Mouse (Mus musculus) heart, embryonic 11.5 days (tissue): ENCODE data around the gene Nrp2. TPM values are rescaled to one million over a fixed set of nuclear protein-coding genes. Genes with fewer than 3 reads are reported as not detected.

Experiments
- ATAC-seq: fragments of 200-750 bp; cut with Nextera tagmentation; replicated peaks from 2 replicates; pipeline ENCODE4 v1.8.0; 2017; ENCODE audit warnings: moderate library complexity; ENCODE audit not compliant: insufficient number of reproducible peaks, low FRiP score, low TSS enrichment
- H3K27ac ChIP-seq: fragments of 300-500 bp; sonication (generic); 2 replicates; pipeline ENCODE4 v1.5.1; 2014; ENCODE audit warnings: mild to moderate bottlenecking, low read depth, low read length
- H3K27me3 ChIP-seq: fragments of 300-500 bp; sonication (generic); 2 replicates; pipeline ENCODE4 v1.6.1; 2014; ENCODE audit warnings: mild to moderate bottlenecking, low read length, mixed read lengths; ENCODE audit not compliant: control insufficient read depth, insufficient read depth
- H3K36me3 ChIP-seq: fragments of 300-500 bp; sonication (generic); 2 replicates; pipeline ENCODE4 v1.6.1; 2014; ENCODE audit warnings: mild to moderate bottlenecking, low read length, moderate library complexity, mixed read lengths; ENCODE audit not compliant: control insufficient read depth, insufficient read depth
- H3K4me1 ChIP-seq: fragments of 300-500 bp; sonication (generic); 2 replicates; pipeline ENCODE4 v1.6.1; 2014; ENCODE audit warnings: low read length; ENCODE audit not compliant: control insufficient read depth, insufficient read depth
- H3K4me2 ChIP-seq: fragments of 300-500 bp; sonication (generic); 2 replicates; pipeline ENCODE4 v1.6.1; 2014; ENCODE audit warnings: mild to moderate bottlenecking, moderate library complexity
- H3K4me3 ChIP-seq: fragments of 300-500 bp; sonication (generic); 2 replicates; pipeline ENCODE4 v1.5.1; 2014; ENCODE audit warnings: low read depth, low read length
- H3K9ac ChIP-seq: fragments of 300-500 bp; sonication (generic); 2 replicates; pipeline ENCODE4 v1.6.1; 2014; ENCODE audit warnings: mild to moderate bottlenecking, low read depth, low read length, moderate library complexity
- H3K9me3 ChIP-seq: fragments of 300-500 bp; sonication (generic); replicated peaks from 2 replicates; pipeline ENCODE4 v1.6.1; 2016; ENCODE audit warnings: low read length; ENCODE audit not compliant: control insufficient read depth
- WGBS: fragments of 180-500 bp; shearing (Covaris S2); extraction: QIAGEN DNeasy Blood & Tissue Kit; methylation state at CpG from one replicate; pipeline ENCODE4 v1.1.7; 2014; ENCODE audit not compliant: insufficient replicate concordance; 5-methylcytosine and 5-hydroxymethylcytosine counted together
- polyA plus RNA-seq: library from polyadenylated mRNA; unstranded; fragments of >200 nt; fragmentation: Nextera tagmentation; extraction: Ambion mirVana; gene quantifications from 2 replicates; pipeline ENCODE4 v1.2.1, GENCODE M21; 2014

Gene Nrp2
- polyA plus RNA-seq, 1 experiment from 2014 or later: 5.5 TPM

DNA sequence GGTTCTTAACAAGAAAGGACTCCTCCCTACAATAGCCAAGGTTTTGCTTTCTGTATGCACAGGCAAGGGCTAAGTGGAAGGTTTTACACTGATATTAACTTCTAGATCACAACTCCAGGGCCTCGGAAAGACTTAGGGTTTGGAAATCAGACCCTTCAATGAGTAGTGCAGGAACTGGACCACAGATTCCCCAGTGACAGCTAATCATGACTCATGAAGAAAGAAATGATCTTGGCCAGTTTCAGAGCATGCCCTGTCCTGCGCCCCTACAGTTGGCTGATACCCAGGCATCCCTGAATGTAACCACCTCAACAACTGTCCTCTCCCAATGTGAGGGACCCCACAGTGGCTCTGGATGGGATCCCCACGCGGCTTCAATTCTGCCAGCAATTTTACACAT lies 60.7 kb downstream of the Nrp2 start:
- WGBS: 82% methylated on average over 4 of the region's 4 CpGs
- Histone ChIP-seq H3K36me3 (no peaks in the 10 kb centered on the region), H3K9ac (no peak overlapping the region), H3K4me3 (no peak overlapping the region), H3K4me2 (no peak overlapping the region), H3K27me3 (no peaks in the 10 kb centered on the region), H3K9me3 (no peaks in the 10 kb centered on the region), H3K27ac (no peak overlapping the region), H3K4me1 (peaks cover 4% of the 10 kb centered on the region; the same call in 1 of the 2 replicates)
- no peak for ATAC-seq

GRCm38 (mm10) chr1:62765171-62765570 lies 62.1 kb downstream of the Nrp2 start:
- H3K27me3 ChIP-seq: no peaks in the 10 kb centered on the region
- peaks cover under 1% of the 10 kb centered on the region; the same call in 1 of the 2 replicates for H3K4me1 ChIP-seq
- ATAC-seq: no peak
- H3K9me3 ChIP-seq: no peaks in the 10 kb centered on the region
- H3K9ac ChIP-seq: no peak overlapping the region
- WGBS: 57% methylated on average over 7 of the region's 7 CpGs
- H3K27ac ChIP-seq: no peak overlapping the region
- H3K36me3 ChIP-seq: no peaks in the 10 kb centered on the region
- H3K4me2 ChIP-seq: no peak overlapping the region
- no peak overlapping the region for H3K4me3 ChIP-seq

- no peak for ATAC-seq
- no peak overlapping the region for H3K9ac ChIP-seq
- no peak overlapping the region for H3K4me3 ChIP-seq
- H3K4me2 ChIP-seq: no peak overlapping the region
- no peak overlapping the region for H3K27ac ChIP-seq
- no peaks in the 10 kb centered on the region for H3K27me3 ChIP-seq
- H3K36me3 ChIP-seq: no peaks in the 10 kb centered on the region; the same call in 1 of the 2 replicates
- H3K4me1 ChIP-seq: peaks cover 2% of the 10 kb centered on the region; the same call in 1 of the 2 replicates
- no peaks in the 10 kb centered on the region for H3K9me3 ChIP-seq
- 22% methylated on average over 4 of the region's 4 CpGs for WGBS
Observed at GRCm38 (mm10) chr1:62766766-62767165, 63.7 kb downstream of the Nrp2 start.

GRCm38 (mm10) chr1:62767611-62768010 lies 64.5 kb downstream of the Nrp2 start:
- no peak overlapping the region for H3K9ac ChIP-seq
- 81% methylated on average over 9 of the region's 9 CpGs for WGBS
- no peak overlapping the region for H3K4me2 ChIP-seq
- H3K36me3 ChIP-seq: no peaks in the 10 kb centered on the region; the same call in 1 of the 2 replicates
- H3K27ac ChIP-seq: no peak overlapping the region
- H3K27me3 ChIP-seq: no peaks in the 10 kb centered on the region
- no peak for ATAC-seq
- H3K4me1 ChIP-seq: peaks cover 2% of the 10 kb centered on the region; the same call in 1 of the 2 replicates
- no peak overlapping the region for H3K4me3 ChIP-seq
- no peaks in the 10 kb centered on the region for H3K9me3 ChIP-seq

- Histone ChIP-seq H3K4me1 (peaks cover 12% of the 10 kb centered on the region; the same call in 1 of the 2 replicates), H3K4me2 (no peak overlapping the region), H3K27ac (no peak overlapping the region), H3K4me3 (no peak overlapping the region), H3K9ac (no peak overlapping the region), H3K9me3 (no peaks in the 10 kb centered on the region), H3K27me3 (no peaks in the 10 kb centered on the region), H3K36me3 (no peaks in the 10 kb centered on the region; the same call in 1 of the 2 replicates)
- 69% methylated on average over 4 of the region's 4 CpGs for WGBS
- ATAC-seq: no peak
Observed at GRCm38 (mm10) chr1:62770576-62770975, 67.5 kb downstream of the Nrp2 start.

DNA sequence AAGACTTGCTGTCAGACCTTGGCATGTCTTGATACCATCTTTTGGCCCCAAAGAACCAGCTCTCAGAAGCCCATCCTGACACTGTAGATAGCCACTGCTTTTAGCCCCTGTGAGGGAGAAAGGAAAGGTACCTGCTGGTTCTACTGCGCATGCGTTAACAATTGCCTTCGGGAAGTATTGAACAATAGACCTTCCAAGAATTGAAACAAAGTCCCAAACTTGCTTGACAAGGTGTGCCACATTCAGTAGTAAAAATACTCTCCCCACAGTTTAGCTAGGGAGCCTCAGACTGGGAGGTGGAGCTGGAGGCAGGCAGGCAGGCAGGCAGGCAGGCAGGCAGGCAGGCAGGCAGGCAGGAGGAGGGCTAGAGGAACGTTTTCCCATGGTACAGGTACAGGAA lies 69.3 kb downstream of the Nrp2 start:
- Histone ChIP-seq H3K9me3 (no peaks in the 10 kb centered on the region), H3K36me3 (no peaks in the 10 kb centered on the region; the same call in 1 of the 2 replicates), H3K4me1 (peaks cover 28% of the 10 kb centered on the region), H3K27me3 (no peaks in the 10 kb centered on the region), H3K4me3 (no peak overlapping the region), H3K27ac (no peak overlapping the region), H3K4me2 (no peak overlapping the region), H3K9ac (no peak overlapping the region)
- no peak for ATAC-seq
- 81% methylated on average over 4 of the region's 4 CpGs for WGBS

GRCm38 (mm10) chr1:62773105-62773920 lies 70.2 kb downstream of the Nrp2 start:
- H3K4me1 ChIP-seq: peaks cover 33% of the 10 kb centered on the region
- H3K27ac ChIP-seq: no peak overlapping the region
- no peaks in the 10 kb centered on the region for H3K9me3 ChIP-seq
- H3K36me3 ChIP-seq: no peaks in the 10 kb centered on the region; the same call in 1 of the 2 replicates
- no peak overlapping the region for H3K4me3 ChIP-seq
- no peak overlapping the region for H3K4me2 ChIP-seq
- no peaks in the 10 kb centered on the region for H3K27me3 ChIP-seq
- H3K9ac ChIP-seq: no peak overlapping the region
- no peak for ATAC-seq
- 64% methylated on average over 10 of the region's 10 CpGs for WGBS

DNA sequence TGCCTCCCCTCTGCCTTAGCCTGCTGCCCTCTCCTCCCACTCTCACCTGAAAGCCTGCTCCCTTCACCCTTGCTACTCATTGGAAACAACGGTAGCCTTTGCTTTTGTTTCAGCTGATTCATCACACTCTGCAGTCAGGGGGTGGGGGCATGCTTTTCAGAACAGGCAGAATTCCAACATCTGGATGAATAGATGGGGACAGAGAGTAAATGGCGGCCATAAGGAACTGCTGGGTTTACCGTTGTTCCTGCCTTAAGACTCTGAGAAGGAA lies 70.8 kb downstream of the Nrp2 start:
- Histone ChIP-seq H3K27ac (no peak overlapping the region), H3K9ac (no peak overlapping the region), H3K36me3 (no peaks in the 10 kb centered on the region; the same call in 1 of the 2 replicates), H3K4me2 (no peak overlapping the region), H3K4me1 (peaks cover 33% of the 10 kb centered on the region), H3K27me3 (no peaks in the 10 kb centered on the region), H3K9me3 (no peaks in the 10 kb centered on the region), H3K4me3 (no peak overlapping the region)
- WGBS: 72% methylated on average over 3 of the region's 3 CpGs
- no peak for ATAC-seq
